Mouse (Mus musculus) lung, postnatal 0 days (tissue): Measurements from ENCODE around the gene Clstn2. TPM values are rescaled to one million over a fixed set of nuclear protein-coding genes. Genes with fewer than 3 reads are reported as not detected.

Experiments used
- ATAC-seq: fragments of 200-750 bp; cut with Nextera tagmentation; 2 replicates; pipeline ENCODE4 v1.8.0; 2017; ENCODE audit warnings: moderate library complexity
- DNase-seq: peaks from one replicate; pipeline ENCODE4 v3.0.0-alpha.2; 2016; ENCODE audit warnings: low spot score
- H3K27ac ChIP-seq: fragments of 300-500 bp; sonication (generic); 2 replicates; pipeline ENCODE4 v1.5.1; 2014; ENCODE audit warnings: antibody characterized with exemption, mild to moderate bottlenecking, low read length, mixed read lengths
- H3K27me3 ChIP-seq: fragments of 300-500 bp; sonication (generic); replicated peaks from 2 replicates; pipeline ENCODE4 v1.6.1; 2014; ENCODE audit warnings: low read length, mixed read lengths; ENCODE audit not compliant: insufficient read depth
- H3K36me3 ChIP-seq: fragments of 300-500 bp; sonication (generic); 2 replicates; pipeline ENCODE4 v1.6.1; 2014; ENCODE audit warnings: low read length, mixed read lengths; ENCODE audit not compliant: insufficient read depth
- H3K4me1 ChIP-seq: fragments of 300-500 bp; sonication (generic); 2 replicates; pipeline ENCODE4 v1.6.1; 2014; ENCODE audit warnings: antibody characterized with exemption, low read depth, low read length, mixed read lengths; ENCODE audit not compliant: insufficient read depth
- H3K4me2 ChIP-seq: fragments of 300-500 bp; sonication (generic); replicated peaks from 2 replicates; pipeline ENCODE4 v1.6.1; 2014; ENCODE audit warnings: low read depth, mild to moderate bottlenecking, low read length, moderate library complexity, mixed read lengths
- H3K4me3 ChIP-seq: fragments of 300-500 bp; sonication (generic); 2 replicates; pipeline ENCODE4 v1.5.1; 2014; ENCODE audit warnings: low read depth, low read length
- H3K9ac ChIP-seq: fragments of 300-500 bp; sonication (generic); replicated peaks from 2 replicates; pipeline ENCODE4 v1.6.1; 2014; ENCODE audit warnings: low read depth, mild to moderate bottlenecking
- H3K9me3 ChIP-seq: fragments of 300-500 bp; sonication (generic); 2 replicates; pipeline ENCODE4 v1.6.1; 2016; ENCODE audit warnings: low read length, mixed read lengths
- CTCF ChIP-seq: IDR thresholded peaks from 2 replicates; pipeline ENCODE4 v1.5.1; 2016; ENCODE audit warnings: antibody characterized with exemption, mild to moderate bottlenecking
- EP300 ChIP-seq: IDR thresholded peaks from 2 replicates; pipeline ENCODE4 v1.6.1; 2016; ENCODE audit warnings: antibody characterized with exemption, mild to moderate bottlenecking, control low read depth
- WGBS: fragments of 180-500 bp; shearing (Covaris S2); extraction: QIAGEN DNeasy Blood & Tissue Kit; methylation state at CpG from one replicate; pipeline ENCODE4 v1.1.7; 2014; 5-methylcytosine and 5-hydroxymethylcytosine counted together
- polyA plus RNA-seq: library from polyadenylated mRNA; unstranded; fragments of >200 nt; fragmentation: Nextera tagmentation; extraction: Ambion mirVana; gene quantifications from 2 replicates; pipeline ENCODE4 v1.2.1, GENCODE M21; 2015

Gene Clstn2
- polyA plus RNA-seq, 1 experiment from 2014 or later, result 2.8 TPM

DNA sequence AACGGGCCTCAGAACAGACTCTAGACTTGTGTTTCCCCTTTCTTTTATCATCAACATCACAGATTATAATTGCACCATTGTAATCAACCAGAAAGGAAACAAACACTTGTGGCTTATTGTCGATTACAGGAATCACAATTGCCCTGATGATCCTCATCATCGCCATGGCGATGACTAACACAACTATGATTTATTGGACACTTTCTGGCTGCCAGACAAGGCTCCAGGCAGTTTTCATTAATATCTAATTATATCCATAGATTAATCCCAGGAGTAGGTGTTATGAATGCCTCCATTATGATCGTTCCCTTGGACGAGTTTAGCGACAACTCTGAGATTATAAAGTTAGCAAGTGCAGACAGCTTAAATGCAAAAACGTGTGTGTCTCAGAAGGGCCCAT, 239.3 kb downstream of the Clstn2 start:
- DNase-seq, result no peak
- Histone ChIP-seq H3K4me2 (no peak overlapping the region), H3K27me3 (no peaks in the 10 kb centered on the region), H3K27ac (no peak overlapping the region), H3K9me3 (no peaks in the 10 kb centered on the region), H3K36me3 (no peaks in the 10 kb centered on the region), H3K4me3 (no peak overlapping the region), H3K9ac (no peak overlapping the region), H3K4me1 (no peaks in the 10 kb centered on the region)
- ATAC-seq, result no peak
- TF ChIP-seq CTCF (no peak), EP300 (no peak)
- WGBS, result 49% methylated on average over 8 of the region's 8 CpGs

DNA sequence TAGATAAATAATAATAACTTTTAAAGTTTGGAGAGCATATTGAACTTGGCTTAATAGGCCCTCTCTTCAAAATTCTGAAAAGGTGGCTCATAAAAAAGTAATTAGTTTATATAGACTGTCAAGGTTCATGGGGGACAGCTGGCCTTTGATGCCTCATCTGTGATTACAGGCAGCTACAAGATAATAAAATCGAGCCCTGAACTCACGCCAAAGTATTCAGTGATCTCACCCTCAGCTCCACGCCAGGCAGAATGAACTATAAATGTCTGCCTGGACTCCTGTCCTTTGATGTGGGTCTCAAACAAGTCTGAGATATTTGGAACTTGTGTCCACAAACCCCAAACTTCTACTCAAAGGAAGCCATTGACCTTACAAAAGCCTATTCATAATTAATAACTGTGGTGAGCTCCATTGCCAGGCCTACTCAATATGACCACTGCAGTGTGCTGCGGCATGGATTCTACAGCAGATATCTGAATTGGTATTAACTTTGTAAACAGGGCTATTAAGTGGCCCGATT, 244.8 kb downstream of the Clstn2 start:
- H3K36me3 ChIP-seq, result no peaks in the 10 kb centered on the region

DNA sequence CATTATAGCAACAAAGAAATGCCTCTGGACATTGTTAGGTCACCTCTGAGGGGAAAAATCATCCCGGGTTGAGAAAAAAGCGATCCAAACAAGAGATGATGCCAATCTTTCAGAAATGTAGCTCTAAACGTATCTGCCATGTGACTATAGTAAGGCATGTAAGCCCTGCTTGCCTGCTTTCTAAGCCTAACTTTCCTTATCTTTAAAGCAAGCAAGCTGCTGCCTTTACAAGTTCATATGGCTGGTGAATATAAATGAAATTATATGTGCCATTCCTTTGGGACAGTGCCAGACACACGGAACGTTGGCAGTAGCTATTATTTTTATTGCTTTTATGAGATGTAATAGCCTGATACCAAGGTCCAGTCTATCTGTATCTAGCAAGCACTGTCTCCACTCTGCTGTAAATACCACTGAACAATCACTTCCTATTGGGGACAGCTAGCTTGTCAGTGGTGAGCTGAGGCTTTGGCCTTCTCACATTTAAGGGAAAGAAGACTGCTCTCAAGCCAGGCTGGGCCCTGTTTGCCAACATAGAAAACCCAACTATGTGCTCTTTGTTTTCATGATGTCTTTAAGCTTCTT, 252.9 kb downstream of the Clstn2 start:
- TF ChIP-seq EP300 (no peak), CTCF (no peak)
- H3K36me3 ChIP-seq, result no peaks in the 10 kb centered on the region
- H3K9me3 ChIP-seq, result no peaks in the 10 kb centered on the region
- ATAC-seq, result no peak
- no peaks in the 10 kb centered on the region for H3K4me1 ChIP-seq
- no peak for DNase-seq
- H3K4me2 ChIP-seq, result no peak overlapping the region
- no peak overlapping the region for H3K9ac ChIP-seq
- WGBS, result 46% methylated on average over 5 of the region's 5 CpGs
- no peak overlapping the region for H3K27ac ChIP-seq
- H3K4me3 ChIP-seq, result no peak overlapping the region
- H3K27me3 ChIP-seq, result no peaks in the 10 kb centered on the region

More for the DNA sequence above, 244.8 kb downstream of the Clstn2 start:
- Histone ChIP-seq H3K27ac (no peak overlapping the region), H3K4me2 (no peak overlapping the region), H3K4me1 (no peaks in the 10 kb centered on the region), H3K4me3 (no peak overlapping the region), H3K9me3 (no peaks in the 10 kb centered on the region), H3K27me3 (no peaks in the 10 kb centered on the region), H3K9ac (no peak overlapping the region)
- DNase-seq (no peak), ATAC-seq (no peak)
- WGBS, result 55% methylated on average over 5 of the region's 5 CpGs
- TF ChIP-seq EP300 (no peak), CTCF (no peak)

DNA sequence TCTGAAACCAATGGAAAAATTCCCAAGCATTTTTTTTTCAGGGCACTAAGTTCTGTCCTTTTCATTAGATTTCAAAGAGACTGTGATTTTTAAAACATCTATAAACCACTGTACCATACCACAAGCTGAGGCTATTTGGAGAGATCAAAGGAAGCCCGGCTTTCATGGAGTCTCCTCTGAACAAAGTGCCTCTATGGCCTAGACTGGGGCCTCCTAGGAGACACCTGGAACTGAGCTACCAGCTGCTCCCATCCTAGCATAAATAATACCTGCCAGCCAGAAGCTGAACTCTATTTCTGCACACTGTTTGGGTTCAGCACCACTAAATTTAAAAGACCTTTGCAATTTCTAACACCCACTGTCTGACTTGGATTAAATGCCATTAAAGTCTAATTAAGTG, 257.2 kb downstream of the Clstn2 start:
- ATAC-seq, result no peak
- DNase-seq, result no peak

DNA sequence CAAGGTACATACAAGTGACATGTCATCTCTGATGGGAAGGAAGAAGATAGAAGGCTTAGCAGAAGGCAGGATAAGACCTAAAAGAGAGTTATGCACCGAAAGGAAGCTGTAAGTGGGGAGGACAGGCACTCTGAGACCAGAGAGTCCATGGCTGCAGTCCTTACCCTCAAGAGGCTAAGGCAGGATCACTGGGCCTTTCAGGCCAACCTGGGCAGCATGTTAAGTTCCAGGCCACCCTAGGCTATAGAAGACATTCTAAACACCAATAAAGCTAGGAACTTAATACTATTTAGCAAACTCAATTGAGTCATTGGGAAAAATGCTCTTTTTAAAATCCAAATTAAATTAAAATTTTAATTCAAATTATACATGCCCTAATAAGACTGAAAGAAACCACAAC, 258.0 kb downstream of the Clstn2 start:
- Histone ChIP-seq H3K27me3 (no peaks in the 10 kb centered on the region), H3K4me3 (no peak overlapping the region), H3K4me2 (no peak overlapping the region), H3K27ac (no peak overlapping the region), H3K9ac (no peak overlapping the region), H3K4me1 (no peaks in the 10 kb centered on the region), H3K36me3 (no peaks in the 10 kb centered on the region), H3K9me3 (no peaks in the 10 kb centered on the region)
- ATAC-seq (no peak), DNase-seq (no peak)
- TF ChIP-seq EP300, result no peak
- no peak for TF ChIP-seq CTCF
- WGBS, result 71% methylated on average over 1 of the region's 1 CpGs

More for the DNA sequence above, 257.2 kb downstream of the Clstn2 start:
- Histone ChIP-seq H3K4me2 (no peak overlapping the region), H3K9ac (no peak overlapping the region), H3K9me3 (no peaks in the 10 kb centered on the region), H3K36me3 (no peaks in the 10 kb centered on the region), H3K4me3 (no peak overlapping the region), H3K27ac (no peak overlapping the region), H3K4me1 (no peaks in the 10 kb centered on the region), H3K27me3 (no peaks in the 10 kb centered on the region)
- TF ChIP-seq EP300, result no peak
- no peak for TF ChIP-seq CTCF
- WGBS, result 83% methylated on average over 1 of the region's 1 CpGs

DNA sequence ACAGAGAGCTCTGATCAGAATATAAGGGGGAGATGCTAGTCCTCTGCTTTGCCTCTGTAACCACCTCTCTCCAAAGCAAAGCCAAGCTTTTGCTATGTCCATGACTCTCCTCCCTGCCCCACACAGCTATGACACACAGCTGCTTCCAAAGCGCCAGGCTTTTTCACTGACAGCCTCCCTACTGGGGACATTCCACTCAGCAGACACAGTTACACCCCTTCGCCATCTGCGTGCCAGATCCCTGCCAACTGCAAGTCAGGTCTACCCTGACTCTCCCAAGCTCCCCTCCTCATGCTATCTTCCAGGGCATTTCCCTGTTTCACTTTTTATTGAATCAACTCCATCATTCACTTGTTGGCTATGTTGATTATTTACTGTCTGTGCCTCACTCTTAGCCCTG, 259.1 kb downstream of the Clstn2 start:
- Histone ChIP-seq H3K9me3 (no peaks in the 10 kb centered on the region), H3K36me3 (no peaks in the 10 kb centered on the region), H3K27me3 (no peaks in the 10 kb centered on the region), H3K4me2 (no peak overlapping the region), H3K4me1 (no peaks in the 10 kb centered on the region), H3K27ac (no peak overlapping the region), H3K4me3 (no peak overlapping the region), H3K9ac (no peak overlapping the region)
- no peak for ATAC-seq
- no peak for DNase-seq
- TF ChIP-seq EP300, result no peak
- WGBS, result 77% methylated on average over 3 of the region's 3 CpGs

DNA sequence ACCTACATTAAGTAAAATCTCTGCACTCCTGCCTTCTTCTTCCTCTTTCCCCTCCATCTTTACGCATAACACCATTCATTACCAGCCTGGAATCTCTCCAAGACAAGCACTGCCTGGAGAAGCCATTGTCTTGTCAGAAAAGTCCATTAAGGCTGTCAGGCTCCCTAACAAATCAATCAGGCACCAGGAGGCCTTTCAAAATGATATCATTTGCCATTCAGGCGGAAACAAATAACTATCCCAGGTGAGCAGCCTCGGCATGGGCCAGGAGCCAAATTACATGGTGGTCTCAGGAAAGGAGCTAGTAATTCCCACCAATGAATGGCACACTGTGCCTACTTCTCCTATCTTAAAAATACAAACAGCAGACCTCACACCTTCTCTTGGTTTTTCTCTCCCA, 260.6 kb downstream of the Clstn2 start:
- no peak for DNase-seq
- TF ChIP-seq EP300 (no peak), CTCF (no peak)

More for the DNA sequence above, 260.6 kb downstream of the Clstn2 start:
- H3K4me1 ChIP-seq, result no peaks in the 10 kb centered on the region
- H3K27me3 ChIP-seq, result no peaks in the 10 kb centered on the region
- ATAC-seq, result no peak
- H3K9ac ChIP-seq, result no peak overlapping the region
- no peak overlapping the region for H3K4me3 ChIP-seq
- no peak overlapping the region for H3K4me2 ChIP-seq
- H3K36me3 ChIP-seq, result no peaks in the 10 kb centered on the region
- H3K9me3 ChIP-seq, result no peaks in the 10 kb centered on the region
- no peak overlapping the region for H3K27ac ChIP-seq
- 30% methylated on average over 3 of the region's 3 CpGs for WGBS
